Mouse (Mus musculus) lung, postnatal 0 days (tissue): Measurements from ENCODE around the gene Ints6.

Experiments used
- CTCF ChIP-seq: IDR thresholded peaks from 2 replicates; pipeline ENCODE4 v1.5.1; 2016; ENCODE audit warnings: antibody characterized with exemption, mild to moderate bottlenecking
- EP300 ChIP-seq: IDR thresholded peaks from 2 replicates; pipeline ENCODE4 v1.6.1; 2016; ENCODE audit warnings: antibody characterized with exemption, mild to moderate bottlenecking, control low read depth

GRCm38 (mm10) chr14:62733666-62734065, 27.3 kb downstream of the Ints6 start:
- TF ChIP-seq CTCF (no peak), EP300 (no peak)
